Mouse (Mus musculus) E14TG2a.4 (cell line): ENCODE measurements around the gene Farsa.

Source experiments
- CTCF ChIP-seq: conservative IDR thresholded peaks from 2 replicates; pipeline ENCODE4 v1.5.1; 2014; ENCODE audit warnings: low read length
- POU5F1 ChIP-seq: IDR thresholded peaks from 2 replicates; pipeline ENCODE4 v1.6.1; 2014; ENCODE audit warnings: low read length, borderline replicate concordance

DNA sequence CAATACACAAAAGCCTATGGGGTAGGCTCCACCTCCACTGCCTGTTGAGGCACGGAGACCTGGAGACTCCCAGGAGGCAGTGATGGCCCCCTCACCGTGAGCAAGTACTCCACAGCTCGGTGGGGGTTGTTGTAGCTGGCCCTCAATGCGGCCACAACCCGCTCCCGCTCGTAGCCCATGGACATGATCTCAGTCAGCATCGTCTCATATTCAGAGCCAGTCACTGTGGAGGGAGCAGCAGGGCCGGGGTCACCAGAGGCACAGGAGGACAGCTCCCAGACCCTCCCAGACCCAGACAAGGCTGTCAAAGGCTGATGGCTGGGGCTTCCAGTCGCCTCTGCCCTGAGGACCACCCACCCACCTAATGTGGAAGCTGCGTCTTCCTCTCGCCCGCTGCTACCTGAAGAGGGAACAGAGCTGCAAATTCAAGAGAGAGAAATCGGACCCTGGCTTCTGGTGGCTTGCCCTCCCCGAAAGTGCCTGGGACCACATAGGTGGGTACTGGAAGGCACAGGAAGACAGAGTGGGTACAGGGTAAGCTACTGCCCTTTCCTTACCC lies 18.8 kb upstream of the Farsa start:
- TF ChIP-seq CTCF (no peak), POU5F1 (no peak)
